In genomic region chr7:3570580-3570979, GRCm38 (mm10) we compare ENCODE assay signal across 6 mouse cellular contexts. TPM values are rescaled to one million over a fixed set of nuclear protein-coding genes. Genes with fewer than 3 reads are reported as not detected.
"Had no signal": no experiment of that assay in that cellular context is flagged by ENCODE, and none has a peak within 500 bp of the region (broad histone marks: within the 10 kb centered on the region; RNA-seq: fewer than 3 reads in every experiment).

No protein-coding gene starts in this region.

RNA-seq across cellular contexts. Expression of gene Oscar, which starts 45.4 kb away (rescaled TPM):
- total RNA-seq: megakaryocyte, adult 5-6 weeks; megakaryocyte-erythroid progenitor cell, adult 5-6 weeks had no signal
- polyA plus RNA-seq: lung, embryonic 14.5 days; midbrain, embryonic 10.5 days; myocyte; thymus, postnatal 0 days had no signal
